Mouse (Mus musculus) stomach, embryonic 15.5 days (tissue): ENCODE data around the gene Pxdn. TPM values are rescaled to one million over a fixed set of nuclear protein-coding genes. Genes with fewer than 3 reads are reported as not detected.

Experiments used
- ATAC-seq: fragments of 200-750 bp; cut with Nextera tagmentation; 2 replicates; pipeline ENCODE4 v1.8.0; 2017; ENCODE audit warnings: low read depth, moderate number of reproducible peaks, moderate TSS enrichment; ENCODE audit not compliant: insufficient read depth, low FRiP score
- H3K27ac ChIP-seq: fragments of 300-500 bp; sonication (generic); 2 replicates; pipeline ENCODE4 v1.5.1; 2015; ENCODE audit warnings: mild to moderate bottlenecking, inconsistent platforms
- H3K27me3 ChIP-seq: fragments of 300-500 bp; sonication (generic); replicated peaks from 2 replicates; pipeline ENCODE4 v1.6.1; 2015; ENCODE audit warnings: inconsistent platforms
- H3K36me3 ChIP-seq: fragments of 300-500 bp; sonication (generic); 2 replicates; pipeline ENCODE4 v1.6.1; 2015; ENCODE audit warnings: inconsistent platforms
- H3K4me1 ChIP-seq: fragments of 300-500 bp; sonication (generic); 2 replicates; pipeline ENCODE4 v1.6.1; 2015; ENCODE audit warnings: inconsistent platforms
- H3K4me2 ChIP-seq: fragments of 300-500 bp; sonication (generic); 2 replicates; pipeline ENCODE4 v1.6.1; 2015; ENCODE audit warnings: mild to moderate bottlenecking, inconsistent platforms
- H3K4me3 ChIP-seq: fragments of 300-500 bp; sonication (generic); replicated peaks from 2 replicates; pipeline ENCODE4 v1.5.1; 2015; ENCODE audit warnings: inconsistent platforms
- H3K9ac ChIP-seq: fragments of 300-500 bp; sonication (generic); 2 replicates; pipeline ENCODE4 v1.6.1; 2015; ENCODE audit warnings: inconsistent platforms
- H3K9me3 ChIP-seq: fragments of 300-500 bp; sonication (generic); 2 replicates; pipeline ENCODE4 v1.6.1; 2016; ENCODE audit warnings: inconsistent platforms
- WGBS: fragments of 180-500 bp; shearing (Covaris S2); methylation state at CpG from one replicate; pipeline ENCODE4 v1.1.7; 2015; 5-methylcytosine and 5-hydroxymethylcytosine counted together
- polyA plus RNA-seq: library from polyadenylated mRNA; unstranded; fragments of >200 nt; fragmentation: Nextera tagmentation; extraction: Ambion mirVana; gene quantifications from 2 replicates; pipeline ENCODE4 v1.2.1, GENCODE M21; 2015

The Pxdn gene
- polyA plus RNA-seq, 1 experiment from 2014 or later, result 70.4 TPM

DNA sequence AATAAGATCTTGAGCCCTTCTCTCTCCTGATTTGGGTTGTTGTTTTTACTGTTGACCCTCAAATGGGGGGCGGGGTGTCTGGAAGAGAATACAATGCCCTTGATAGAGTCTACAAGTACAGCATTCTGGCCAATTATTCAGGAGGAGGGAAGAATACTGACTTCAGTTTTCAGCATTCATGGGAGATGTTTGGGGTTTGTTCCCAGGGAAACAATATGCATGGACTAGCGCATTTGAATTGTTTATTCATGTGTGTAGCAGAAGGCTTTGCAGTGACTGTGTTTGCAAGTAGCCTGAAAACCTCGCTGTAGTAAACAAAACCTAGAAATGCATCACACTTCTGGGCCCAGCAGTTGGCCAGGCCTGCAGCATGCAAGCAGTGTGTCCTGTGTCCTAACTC, 17.1 kb downstream of the Pxdn start:
- WGBS, result 73% methylated on average over 3 of the region's 3 CpGs
- no peaks in the 10 kb centered on the region for H3K9me3 ChIP-seq
- no peak overlapping the region for H3K4me3 ChIP-seq
- H3K4me2 ChIP-seq, result no peak overlapping the region
- no peaks in the 10 kb centered on the region for H3K27me3 ChIP-seq
- no peak for ATAC-seq
- H3K9ac ChIP-seq, result no peak overlapping the region
- no peaks in the 10 kb centered on the region for H3K36me3 ChIP-seq
- peak overlapping the region; percentile 24; the same call in 1 of the 2 replicates for H3K27ac ChIP-seq
- H3K4me1 ChIP-seq, result peaks cover 13% of the 10 kb centered on the region

DNA sequence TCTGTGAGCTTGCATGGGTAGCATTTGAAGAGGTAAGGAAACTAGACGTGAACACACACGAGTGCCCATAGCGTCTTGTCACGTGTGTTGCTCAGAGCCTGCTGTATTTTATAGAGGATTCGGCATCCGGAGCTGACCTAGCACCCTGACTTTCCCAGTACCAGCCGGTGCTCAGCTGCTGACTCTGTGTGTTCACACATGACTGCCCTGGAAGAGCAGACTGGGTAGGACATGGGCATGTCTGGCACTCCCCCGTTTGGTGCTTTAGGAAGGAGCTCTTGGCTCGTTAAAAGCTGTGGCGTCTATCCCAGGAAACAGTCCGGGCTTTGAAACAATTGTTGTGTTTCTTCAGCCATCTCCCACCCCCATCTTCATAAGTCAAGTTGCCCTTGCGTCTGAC, 19.6 kb downstream of the Pxdn start:
- Histone ChIP-seq H3K27ac (no peak overlapping the region), H3K4me2 (no peak overlapping the region), H3K9ac (no peak overlapping the region), H3K4me1 (peaks cover 9% of the 10 kb centered on the region), H3K36me3 (no peaks in the 10 kb centered on the region), H3K27me3 (no peaks in the 10 kb centered on the region), H3K9me3 (no peaks in the 10 kb centered on the region), H3K4me3 (no peak overlapping the region)
- ATAC-seq, result no peak
- WGBS, result 83% methylated on average over 12 of the region's 12 CpGs

DNA sequence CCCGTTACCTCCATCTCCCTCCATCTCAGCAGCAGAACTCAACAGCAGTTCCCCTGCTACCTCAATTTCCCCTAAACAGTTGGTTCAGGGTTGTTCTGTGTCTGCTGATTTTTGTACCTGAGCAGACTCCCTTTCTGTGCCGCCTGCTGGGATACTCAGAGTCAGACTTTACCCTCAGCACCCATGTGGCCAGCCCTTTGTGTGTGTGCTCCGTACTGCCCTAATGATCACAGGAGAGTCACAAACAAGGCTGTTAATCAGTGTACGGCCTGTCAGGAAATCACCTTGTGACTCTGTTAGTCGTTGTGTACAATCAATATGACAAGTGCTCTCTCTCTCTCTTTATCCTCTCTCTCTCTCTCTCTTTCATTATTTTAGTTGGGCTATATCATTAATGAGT, 21.2 kb downstream of the Pxdn start:
- Histone ChIP-seq H3K27ac (no peak overlapping the region), H3K27me3 (no peaks in the 10 kb centered on the region), H3K9ac (no peak overlapping the region), H3K4me3 (no peak overlapping the region), H3K4me1 (no peaks in the 10 kb centered on the region), H3K9me3 (no peaks in the 10 kb centered on the region), H3K36me3 (0 out of 2 replicates have a peak, but pooled peaks cover 4% of the 10 kb centered on the region), H3K4me2 (no peak overlapping the region)
- 74% methylated on average over 5 of the region's 5 CpGs for WGBS
- no peak for ATAC-seq

DNA sequence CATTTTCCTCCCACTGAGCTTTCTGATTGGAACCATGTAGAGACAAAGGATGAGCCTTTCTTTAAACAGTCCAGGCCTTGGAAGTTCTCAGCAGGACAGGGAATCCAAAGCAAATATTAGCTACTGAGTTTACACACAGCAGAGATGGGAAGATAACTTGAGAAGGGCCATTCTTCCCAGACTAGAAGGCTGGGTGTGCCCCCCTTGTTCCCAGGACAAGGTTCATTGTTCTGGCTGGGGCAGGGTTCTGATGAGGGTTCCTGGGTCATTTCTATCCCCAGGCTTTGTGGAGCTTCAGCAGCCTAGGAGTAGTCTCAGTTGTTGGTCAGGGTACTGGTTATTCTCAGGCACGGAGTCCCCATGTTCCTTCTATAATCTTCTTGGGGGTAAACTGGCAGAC, 23.6 kb downstream of the Pxdn start:
- Histone ChIP-seq H3K4me1 (no peaks in the 10 kb centered on the region), H3K9me3 (no peaks in the 10 kb centered on the region), H3K36me3 (peaks cover 4% of the 10 kb centered on the region; the same call in 1 of the 2 replicates), H3K27ac (no peak overlapping the region), H3K9ac (no peak overlapping the region), H3K27me3 (no peaks in the 10 kb centered on the region), H3K4me3 (no peak overlapping the region), H3K4me2 (no peak overlapping the region)
- no peak for ATAC-seq
- WGBS, result 82% methylated on average over 1 of the region's 1 CpGs

- Histone ChIP-seq H3K27me3 (no peaks in the 10 kb centered on the region), H3K9ac (no peak overlapping the region), H3K4me1 (no peaks in the 10 kb centered on the region), H3K4me2 (no peak overlapping the region), H3K4me3 (no peak overlapping the region), H3K36me3 (peaks cover 4% of the 10 kb centered on the region; the same call in 1 of the 2 replicates), H3K9me3 (no peaks in the 10 kb centered on the region), H3K27ac (no peak overlapping the region)
- WGBS, result 74% methylated on average over 6 of the region's 6 CpGs
- ATAC-seq, result no peak
Measured at GRCm38 (mm10) chr12:29965016-29965415, 27.6 kb downstream of the Pxdn start.

DNA sequence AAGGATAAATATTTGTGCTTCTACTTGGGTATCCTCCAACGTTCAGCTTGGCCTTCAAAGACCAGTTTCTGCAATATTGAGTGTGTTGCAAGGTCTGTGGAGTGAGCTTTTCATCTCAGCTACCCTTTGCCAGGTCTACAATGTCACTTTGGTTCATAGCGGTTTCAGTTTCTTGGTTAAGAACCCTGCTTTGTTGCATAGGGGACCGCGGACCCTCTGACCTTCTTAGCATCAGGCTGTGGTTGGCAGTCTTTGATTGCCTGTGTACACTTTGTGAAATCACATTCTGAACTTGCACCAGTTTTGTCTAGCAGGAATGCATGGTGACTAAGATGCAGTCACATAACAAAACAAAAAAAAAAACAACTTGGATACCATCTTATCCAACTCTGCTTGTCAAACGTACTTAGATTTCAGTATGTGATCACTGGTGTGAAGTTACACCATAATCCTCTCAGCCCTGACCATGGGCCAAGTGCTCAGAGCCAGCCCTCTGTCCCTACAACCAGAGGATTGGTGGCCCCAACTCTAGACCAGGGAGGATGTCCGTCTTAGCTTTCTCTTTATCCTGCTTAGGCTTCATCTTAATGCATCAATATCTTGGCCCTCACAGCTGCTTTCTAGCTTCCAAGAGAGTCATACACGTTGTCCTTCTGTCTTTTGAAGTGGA, 34.5 kb downstream of the Pxdn start:
- Histone ChIP-seq H3K9ac (no peak overlapping the region), H3K36me3 (no peaks in the 10 kb centered on the region), H3K4me3 (no peak overlapping the region), H3K27ac (no peak overlapping the region), H3K4me1 (no peaks in the 10 kb centered on the region), H3K27me3 (no peaks in the 10 kb centered on the region), H3K4me2 (no peak overlapping the region), H3K9me3 (no peaks in the 10 kb centered on the region)
- no peak for ATAC-seq
- WGBS, result 71% methylated on average over 7 of the region's 7 CpGs

GRCm38 (mm10) chr12:29972533-29972932, 35.1 kb downstream of the Pxdn start:
- 55% methylated on average over 6 of the region's 6 CpGs for WGBS
- H3K9me3 ChIP-seq, result no peaks in the 10 kb centered on the region
- H3K9ac ChIP-seq, result no peak overlapping the region
- ATAC-seq, result no peak
- no peak overlapping the region for H3K4me3 ChIP-seq
- no peaks in the 10 kb centered on the region for H3K27me3 ChIP-seq
- H3K36me3 ChIP-seq, result no peaks in the 10 kb centered on the region
- H3K4me2 ChIP-seq, result no peak overlapping the region
- H3K4me1 ChIP-seq, result no peaks in the 10 kb centered on the region
- 0 out of 2 replicates have a peak overlapping the region, but pooled peaks have one; percentile 7 for H3K27ac ChIP-seq

- no peak for ATAC-seq
- Histone ChIP-seq H3K9me3 (no peaks in the 10 kb centered on the region), H3K4me2 (no peak overlapping the region), H3K36me3 (peaks cover 22% of the 10 kb centered on the region), H3K9ac (no peak overlapping the region), H3K27ac (no peak overlapping the region), H3K4me3 (no peak overlapping the region), H3K4me1 (no peaks in the 10 kb centered on the region), H3K27me3 (no peaks in the 10 kb centered on the region)
- WGBS, result 92% methylated on average over 8 of the region's 8 CpGs
Measured at GRCm38 (mm10) chr12:29980076-29980475, 42.7 kb downstream of the Pxdn start.

GRCm38 (mm10) chr12:29981722-29982293, 44.4 kb downstream of the Pxdn start:
- ATAC-seq, result no peak
- H3K4me3 ChIP-seq, result no peak overlapping the region
- no peak overlapping the region for H3K27ac ChIP-seq
- peaks cover 34% of the 10 kb centered on the region for H3K36me3 ChIP-seq
- WGBS, result 89% methylated on average over 7 of the region's 7 CpGs
- no peak overlapping the region for H3K4me2 ChIP-seq
- no peak overlapping the region for H3K9ac ChIP-seq
- no peaks in the 10 kb centered on the region for H3K4me1 ChIP-seq
- no peaks in the 10 kb centered on the region for H3K9me3 ChIP-seq
- no peaks in the 10 kb centered on the region for H3K27me3 ChIP-seq

- H3K36me3 ChIP-seq, result peaks cover 35% of the 10 kb centered on the region
- no peak overlapping the region for H3K4me3 ChIP-seq
- H3K9me3 ChIP-seq, result no peaks in the 10 kb centered on the region
- 85% methylated on average over 9 of the region's 9 CpGs for WGBS
- no peaks in the 10 kb centered on the region for H3K27me3 ChIP-seq
- H3K27ac ChIP-seq, result no peak overlapping the region
- H3K4me2 ChIP-seq, result no peak overlapping the region
- no peak for ATAC-seq
- H3K4me1 ChIP-seq, result no peaks in the 10 kb centered on the region
- no peak overlapping the region for H3K9ac ChIP-seq
Measured at GRCm38 (mm10) chr12:29983190-29983589, 45.8 kb downstream of the Pxdn start.

GRCm38 (mm10) chr12:29985126-29985525, 47.7 kb downstream of the Pxdn start:
- H3K27ac ChIP-seq, result no peak overlapping the region
- ATAC-seq, result no peak
- H3K9me3 ChIP-seq, result no peaks in the 10 kb centered on the region
- H3K27me3 ChIP-seq, result no peaks in the 10 kb centered on the region
- no peak overlapping the region for H3K4me3 ChIP-seq
- no peaks in the 10 kb centered on the region for H3K4me1 ChIP-seq
- no peak overlapping the region for H3K9ac ChIP-seq
- H3K4me2 ChIP-seq, result no peak overlapping the region
- H3K36me3 ChIP-seq, result peaks cover 30% of the 10 kb centered on the region
- WGBS, result 85% methylated on average over 6 of the region's 6 CpGs

DNA sequence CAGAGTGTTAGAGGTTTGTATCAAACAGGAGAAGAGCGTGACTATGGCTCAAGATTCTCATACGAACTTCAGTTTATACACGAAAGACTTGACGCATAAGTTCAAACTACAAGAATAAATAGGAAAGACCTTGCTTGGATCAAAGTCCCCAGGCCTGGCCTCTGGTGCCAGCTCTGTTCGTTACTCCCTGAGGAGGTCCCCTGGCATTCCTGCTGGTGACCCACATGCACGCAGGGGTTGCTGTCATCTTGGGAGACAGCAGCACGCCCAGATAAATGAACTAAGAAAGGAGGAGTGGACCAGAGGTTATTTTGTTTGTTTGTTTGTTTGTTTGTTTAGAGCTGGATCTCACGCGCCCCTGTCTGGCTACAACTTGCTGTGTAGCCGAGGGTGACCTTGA, 48.8 kb downstream of the Pxdn start:
- 86% methylated on average over 10 of the region's 10 CpGs for WGBS
- Histone ChIP-seq H3K4me2 (no peak overlapping the region), H3K9me3 (no peaks in the 10 kb centered on the region), H3K4me1 (no peaks in the 10 kb centered on the region), H3K27me3 (no peaks in the 10 kb centered on the region), H3K36me3 (peaks cover 30% of the 10 kb centered on the region), H3K9ac (no peak overlapping the region), H3K27ac (no peak overlapping the region), H3K4me3 (no peak overlapping the region)
- no peak for ATAC-seq
